Mouse (Mus musculus): ENCODE measurements around the gene Ift20. TPM values are rescaled to one million over a fixed set of nuclear protein-coding genes. Genes with fewer than 3 reads are reported as not detected.
"Not testable (repeated sequence)": the region's sequence is repeated elsewhere in the genome, so short reads cannot be mapped to it uniquely, and the experiment has no call there.

Ift20 gene
- polyA plus RNA-seq, 1 experiment from 2014 or later = 130 TPM

- H3K9me3 ChIP-seq (replicated peaks; ENCODE audit: control insufficient read depth, low read length, poor library complexity, severe bottlenecking) = no peaks in the 10 kb centered on the region
- no peak overlapping the region for H3K4me2 ChIP-seq (ENCODE audit: low read length)
- H3K27ac ChIP-seq (ENCODE audit: low read length) = no peak overlapping the region
- H3K27me3 ChIP-seq (ENCODE audit: control insufficient read depth, insufficient read depth, low read depth, low read length) = no peaks in the 10 kb centered on the region
- H3K4me3 ChIP-seq (ENCODE audit: low read depth, low read length) = no peak overlapping the region
- H3K4me1 ChIP-seq (ENCODE audit: control insufficient read depth, insufficient read depth, low read length) = 0 out of 2 replicates have a peak, but pooled peaks cover 3% of the 10 kb centered on the region
- no peak overlapping the region for H3K9ac ChIP-seq (ENCODE audit: low read depth, low read length)
- WGBS = 91% methylated on average over 10 of the region's 10 CpGs
- no peak for ATAC-seq
- H3K36me3 ChIP-seq (ENCODE audit: control insufficient read depth, insufficient read depth, low read length) = peaks cover 45% of the 10 kb centered on the region
Measured at GRCm38 (mm10) chr11:78518931-78519330, 17.2 kb upstream of the Ift20 start.

GRCm38 (mm10) chr11:78521880-78522279 is 14.3 kb upstream of the Ift20 start:
- Histone ChIP-seq H3K27ac (ENCODE audit: low read length) (no peak overlapping the region), H3K9me3 (replicated peaks; ENCODE audit: control insufficient read depth, low read length, poor library complexity, severe bottlenecking) (no peaks in the 10 kb centered on the region), H3K27me3 (ENCODE audit: control insufficient read depth, insufficient read depth, low read depth, low read length) (no peaks in the 10 kb centered on the region), H3K4me3 (ENCODE audit: low read depth, low read length) (no peak overlapping the region), H3K36me3 (ENCODE audit: control insufficient read depth, insufficient read depth, low read length) (peaks cover 53% of the 10 kb centered on the region), H3K9ac (ENCODE audit: low read depth, low read length) (no peak overlapping the region), H3K4me1 (ENCODE audit: control insufficient read depth, insufficient read depth, low read length) (no peaks in the 10 kb centered on the region), H3K4me2 (ENCODE audit: low read length) (no peak overlapping the region)
- ATAC-seq = no peak
- 85% methylated on average over 3 of the region's 3 CpGs for WGBS

GRCm38 (mm10) chr11:78522481-78522997 is 13.6 kb upstream of the Ift20 start:
- Histone ChIP-seq H3K4me3 (ENCODE audit: low read depth, low read length) (no peak overlapping the region), H3K9ac (ENCODE audit: low read depth, low read length) (no peak overlapping the region), H3K4me1 (ENCODE audit: control insufficient read depth, insufficient read depth, low read length) (no peaks in the 10 kb centered on the region), H3K36me3 (ENCODE audit: control insufficient read depth, insufficient read depth, low read length) (peaks cover 58% of the 10 kb centered on the region), H3K4me2 (ENCODE audit: low read length) (no peak overlapping the region), H3K27me3 (ENCODE audit: control insufficient read depth, insufficient read depth, low read depth, low read length) (no peaks in the 10 kb centered on the region), H3K9me3 (replicated peaks; ENCODE audit: control insufficient read depth, low read length, poor library complexity, severe bottlenecking) (no peaks in the 10 kb centered on the region), H3K27ac (ENCODE audit: low read length) (no peak overlapping the region)
- no peak for ATAC-seq
- 86% methylated on average over 1 of the region's 1 CpGs for WGBS

- H3K36me3 ChIP-seq (ENCODE audit: control insufficient read depth, insufficient read depth, low read length) = peaks cover 65% of the 10 kb centered on the region
- no peak overlapping the region for H3K4me3 ChIP-seq (ENCODE audit: low read depth, low read length)
- WGBS = 80% methylated on average over 9 of the region's 9 CpGs
- no peak overlapping the region for H3K9ac ChIP-seq (ENCODE audit: low read depth, low read length)
- no peak overlapping the region for H3K27ac ChIP-seq (ENCODE audit: low read length)
- H3K4me2 ChIP-seq (ENCODE audit: low read length) = no peak overlapping the region
- no peaks in the 10 kb centered on the region for H3K4me1 ChIP-seq (ENCODE audit: control insufficient read depth, insufficient read depth, low read length)
- ATAC-seq = no peak
- no peaks in the 10 kb centered on the region for H3K9me3 ChIP-seq (replicated peaks; ENCODE audit: control insufficient read depth, low read length, poor library complexity, severe bottlenecking)
- no peaks in the 10 kb centered on the region for H3K27me3 ChIP-seq (ENCODE audit: control insufficient read depth, insufficient read depth, low read depth, low read length)
Measured at GRCm38 (mm10) chr11:78523241-78523955, 12.8 kb upstream of the Ift20 start.

- no peak overlapping the region for H3K27ac ChIP-seq (ENCODE audit: low read length)
- H3K4me1 ChIP-seq (ENCODE audit: control insufficient read depth, insufficient read depth, low read length) = no peaks in the 10 kb centered on the region
- no peaks in the 10 kb centered on the region for H3K9me3 ChIP-seq (replicated peaks; ENCODE audit: control insufficient read depth, low read length, poor library complexity, severe bottlenecking)
- H3K9ac ChIP-seq (ENCODE audit: low read depth, low read length) = no peak overlapping the region
- H3K27me3 ChIP-seq (ENCODE audit: control insufficient read depth, insufficient read depth, low read depth, low read length) = no peaks in the 10 kb centered on the region
- H3K4me3 ChIP-seq (ENCODE audit: low read depth, low read length) = no peak overlapping the region
- 84% methylated on average over 2 of the region's 2 CpGs for WGBS
- H3K4me2 ChIP-seq (ENCODE audit: low read length) = no peak overlapping the region
- H3K36me3 ChIP-seq (ENCODE audit: control insufficient read depth, insufficient read depth, low read length) = peaks cover 77% of the 10 kb centered on the region
- no peak for ATAC-seq
Measured at GRCm38 (mm10) chr11:78524838-78525237, 11.3 kb upstream of the Ift20 start.

GRCm38 (mm10) chr11:78528714-78529113 is 7.4 kb upstream of the Ift20 start:
- 78% methylated on average over 9 of the region's 9 CpGs for WGBS
- Histone ChIP-seq H3K36me3 (ENCODE audit: control insufficient read depth, insufficient read depth, low read length) (peaks cover 55% of the 10 kb centered on the region), H3K4me2 (ENCODE audit: low read length) (no peak overlapping the region), H3K4me3 (ENCODE audit: low read depth, low read length) (no peak overlapping the region), H3K4me1 (ENCODE audit: control insufficient read depth, insufficient read depth, low read length) (no peaks in the 10 kb centered on the region), H3K9ac (ENCODE audit: low read depth, low read length) (no peak overlapping the region), H3K27ac (ENCODE audit: low read length) (no peak overlapping the region), H3K27me3 (ENCODE audit: control insufficient read depth, insufficient read depth, low read depth, low read length) (no peaks in the 10 kb centered on the region), H3K9me3 (replicated peaks; ENCODE audit: control insufficient read depth, low read length, poor library complexity, severe bottlenecking) (no peaks in the 10 kb centered on the region)
- ATAC-seq = no peak

- Histone ChIP-seq H3K9ac (ENCODE audit: low read depth, low read length) (no peak overlapping the region), H3K4me3 (ENCODE audit: low read depth, low read length) (no peak overlapping the region), H3K36me3 (ENCODE audit: control insufficient read depth, insufficient read depth, low read length) (peaks cover 44% of the 10 kb centered on the region), H3K27ac (ENCODE audit: low read length) (no peak overlapping the region), H3K4me1 (ENCODE audit: control insufficient read depth, insufficient read depth, low read length) (peaks cover 9% of the 10 kb centered on the region), H3K4me2 (ENCODE audit: low read length) (no peak overlapping the region), H3K9me3 (replicated peaks; ENCODE audit: control insufficient read depth, low read length, poor library complexity, severe bottlenecking) (no peaks in the 10 kb centered on the region), H3K27me3 (ENCODE audit: control insufficient read depth, insufficient read depth, low read depth, low read length) (no peaks in the 10 kb centered on the region)
- no peak for ATAC-seq
- 90% methylated on average over 12 of the region's 12 CpGs for WGBS
Measured at GRCm38 (mm10) chr11:78530001-78530400, 6.2 kb upstream of the Ift20 start.

- no peak overlapping the region for H3K27ac ChIP-seq (ENCODE audit: low read length)
- 89% methylated on average over 6 of the region's 6 CpGs for WGBS
Measured at GRCm38 (mm10) chr11:78531046-78531445, 5.1 kb upstream of the Ift20 start.

GRCm38 (mm10) chr11:78531515-78531914 is 4.6 kb upstream of the Ift20 start:
- 94% methylated on average over 10 of the region's 10 CpGs for WGBS
- H3K27ac ChIP-seq (ENCODE audit: low read length); H3K4me2 ChIP-seq (ENCODE audit: low read length); ATAC-seq; H3K9ac ChIP-seq (ENCODE audit: low read depth, low read length); H3K9me3 ChIP-seq (replicated peaks; ENCODE audit: control insufficient read depth, low read length, poor library complexity, severe bottlenecking); H3K4me3 ChIP-seq (ENCODE audit: low read depth, low read length); H3K27me3 ChIP-seq (ENCODE audit: control insufficient read depth, insufficient read depth, low read depth, low read length): not testable (repeated sequence)
- H3K36me3 ChIP-seq (ENCODE audit: control insufficient read depth, insufficient read depth, low read length) = peaks cover 30% of the 10 kb centered on the region
- peaks cover 12% of the 10 kb centered on the region for H3K4me1 ChIP-seq (ENCODE audit: control insufficient read depth, insufficient read depth, low read length)

More at GRCm38 (mm10) chr11:78531046-78531445, 5.1 kb upstream of the Ift20 start:
- Histone ChIP-seq H3K9me3 (replicated peaks; ENCODE audit: control insufficient read depth, low read length, poor library complexity, severe bottlenecking) (no peaks in the 10 kb centered on the region), H3K4me1 (ENCODE audit: control insufficient read depth, insufficient read depth, low read length) (peaks cover 12% of the 10 kb centered on the region), H3K9ac (ENCODE audit: low read depth, low read length) (no peak overlapping the region), H3K36me3 (ENCODE audit: control insufficient read depth, insufficient read depth, low read length) (peaks cover 35% of the 10 kb centered on the region), H3K4me3 (ENCODE audit: low read depth, low read length) (no peak overlapping the region), H3K27me3 (ENCODE audit: control insufficient read depth, insufficient read depth, low read depth, low read length) (no peaks in the 10 kb centered on the region), H3K4me2 (ENCODE audit: low read length) (no peak overlapping the region)
- no peak for ATAC-seq
